Mouse (Mus musculus): ENCODE measurements at regions not wholly inside any gene's neighbourhood (a gene's known extent, or its start where the extent isn't known, plus 50 kb on each side); places are given as distances from the start of the nearest gene placed in this dataset.
"Not testable (repeated sequence)": the region's sequence is repeated elsewhere in the genome, so short reads cannot be mapped to it uniquely, and the experiment has no call there.

DNA sequence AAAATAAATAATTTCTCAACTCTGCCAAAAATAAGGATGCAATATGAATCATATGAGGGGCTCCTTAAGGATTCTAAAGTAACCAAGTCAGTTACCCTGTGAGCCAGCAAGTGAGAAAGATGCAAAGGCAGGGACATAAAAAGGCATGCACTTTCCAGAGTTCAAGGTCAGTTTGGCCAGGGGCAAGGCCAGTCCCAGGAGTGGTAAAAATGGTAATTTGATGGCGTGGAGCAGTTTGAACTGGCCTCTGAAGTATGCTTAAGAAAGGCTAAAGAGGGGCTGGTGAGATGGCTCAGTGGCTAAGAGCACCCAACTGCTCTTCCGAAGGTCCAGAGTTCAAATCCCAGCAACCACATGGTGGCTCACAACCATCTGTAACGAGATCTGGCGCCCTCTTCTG is 68.8 kb downstream of the BC005561 start:
- 97% methylated on average over 4 of the region's 4 CpGs for WGBS
- not testable (repeated sequence) for H3K9ac ChIP-seq (replicated peaks); H3K27me3 ChIP-seq; ATAC-seq; H3K4me2 ChIP-seq (replicated peaks); H3K27ac ChIP-seq; H3K4me1 ChIP-seq (replicated peaks); H3K4me3 ChIP-seq (replicated peaks)
- peaks cover 19% of the 10 kb centered on the region for H3K36me3 ChIP-seq
- peaks cover 26% of the 10 kb centered on the region for H3K9me3 ChIP-seq

DNA sequence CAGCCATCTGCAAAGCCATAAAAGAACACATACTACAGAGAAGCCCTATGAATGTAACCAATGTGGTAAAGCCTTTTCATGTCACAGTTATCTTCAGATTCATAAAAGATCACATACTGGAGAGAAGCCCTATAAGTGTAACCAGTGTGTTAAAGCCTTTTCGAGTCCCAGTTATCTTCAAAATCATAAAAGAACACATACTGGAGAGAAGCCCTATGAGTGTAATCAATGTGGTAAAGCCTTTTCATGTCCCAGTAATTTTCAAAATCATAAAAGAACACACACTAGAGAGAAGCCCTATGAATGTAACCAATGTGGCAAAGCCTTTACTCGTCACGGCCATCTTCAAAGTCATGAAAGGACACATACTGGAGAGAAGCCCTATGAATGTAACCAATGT is 74.2 kb downstream of the BC005561 start:
- WGBS = 98% methylated on average over 3 of the region's 3 CpGs
- ATAC-seq; H3K27me3 ChIP-seq; H3K4me3 ChIP-seq (replicated peaks); H3K27ac ChIP-seq; H3K9ac ChIP-seq (replicated peaks); H3K4me1 ChIP-seq (replicated peaks); H3K4me2 ChIP-seq (replicated peaks): not testable (repeated sequence)
- Histone ChIP-seq H3K9me3 (peaks cover 54% of the 10 kb centered on the region), H3K36me3 (peaks cover 56% of the 10 kb centered on the region)

DNA sequence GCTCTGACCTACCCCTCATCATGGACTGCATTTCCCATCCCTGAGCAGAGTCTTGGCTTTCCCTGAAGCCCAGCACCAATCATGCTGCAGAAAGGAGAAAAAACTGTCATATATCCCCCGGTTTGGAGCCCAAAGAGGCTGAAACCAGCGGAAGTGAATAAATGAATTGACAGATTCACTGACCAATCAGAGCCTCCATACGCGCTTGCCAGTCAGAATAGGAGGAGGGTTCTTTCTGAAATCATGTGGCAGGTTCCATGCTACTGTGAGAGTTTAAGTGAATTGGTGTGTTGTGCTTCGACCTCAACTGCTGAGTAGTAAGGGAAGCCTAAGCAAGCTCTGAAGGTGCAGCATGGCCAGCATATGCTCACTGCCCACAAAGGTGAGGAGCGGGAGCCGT is 101.0 kb downstream of the BC005561 start:
- no peak for ATAC-seq
- Histone ChIP-seq H3K9ac (replicated peaks) (no peak overlapping the region), H3K9me3 (peaks cover 31% of the 10 kb centered on the region), H3K27ac (no peak overlapping the region), H3K36me3 (no peaks in the 10 kb centered on the region), H3K4me3 (replicated peaks) (no peak overlapping the region), H3K27me3 (no peaks in the 10 kb centered on the region), H3K4me2 (replicated peaks) (no peak overlapping the region), H3K4me1 (replicated peaks) (no peaks in the 10 kb centered on the region)
- 78% methylated on average over 7 of the region's 7 CpGs for WGBS
